Mouse (Mus musculus): ENCODE measurements at regions not wholly inside any gene's neighbourhood (a gene's known extent, or its start where the extent isn't known, plus 50 kb on each side); places are given as distances from the start of the nearest gene placed in this dataset.

- TF ChIP-seq CTCF (IDR thresholded peaks at IDR 0.05; ENCODE audit: extremely low read depth, insufficient read length, insufficient replicate concordance, low read depth, low read length) (no peak), POLR2A (IDR thresholded peaks at IDR 0.05; ENCODE audit: low read depth, low read length) (no peak)
These were observed 672.9 kb upstream of the Tbl1xr1 start for GRCm38 (mm10) chr3:21403551-21403950.

All from small intestine, adult 2 months (tissue).